Mouse (Mus musculus) forebrain, embryonic 10.5 days (tissue): Measurements from ENCODE around the gene Gin1. TPM values are rescaled to one million over a fixed set of nuclear protein-coding genes. Genes with fewer than 3 reads are reported as not detected.
A peak's percentile ranks its signal among the peaks of the same experiment; 100 is the strongest.
"Not testable (repeated sequence)": the region's sequence is repeated elsewhere in the genome, so short reads cannot be mapped to it uniquely, and the experiment has no call there.

ENCODE experiments used
- DNase-seq: peaks from one replicate; pipeline ENCODE4 v3.0.0-alpha.2; 2017; ENCODE audit warnings: low spot score; ENCODE audit errors: extremely low spot score
- H3K27ac ChIP-seq: fragments of 300-500 bp; sonication (generic); 2 replicates; pipeline ENCODE4 v1.5.1; 2016; ENCODE audit warnings: mild to moderate bottlenecking
- H3K27me3 ChIP-seq: fragments of 300-500 bp; sonication (generic); 2 replicates; pipeline ENCODE4 v1.6.1; 2016; ENCODE audit warnings: mild to moderate bottlenecking; ENCODE audit not compliant: poor library complexity, severe bottlenecking
- H3K36me3 ChIP-seq: fragments of 300-500 bp; sonication (generic); replicated peaks from 2 replicates; pipeline ENCODE4 v1.6.1; 2016; ENCODE audit warnings: mild to moderate bottlenecking, moderate library complexity
- H3K4me1 ChIP-seq: fragments of 300-500 bp; sonication (generic); 2 replicates; pipeline ENCODE4 v1.6.1; 2016
- H3K4me3 ChIP-seq: fragments of 300-500 bp; sonication (generic); 2 replicates; pipeline ENCODE4 v1.5.1; 2016; ENCODE audit warnings: mild to moderate bottlenecking, moderate library complexity
- H3K9me3 ChIP-seq: fragments of 300-500 bp; sonication (generic); 2 replicates; pipeline ENCODE4 v1.6.1; 2016; ENCODE audit warnings: mild to moderate bottlenecking, moderate library complexity
- WGBS: fragments of 180-500 bp; shearing (Covaris S2); methylation state at CpG from one replicate; pipeline ENCODE4 v1.1.7; 2016; 5-methylcytosine and 5-hydroxymethylcytosine counted together
- polyA plus RNA-seq: library from polyadenylated mRNA; unstranded; fragments of >200 nt; fragmentation: Nextera tagmentation; extraction: Ambion mirVana; gene quantifications from 2 replicates; pipeline ENCODE4 v1.2.1, GENCODE M21; 2016

Gene Gin1
- polyA plus RNA-seq = 17.4 and 20.4 TPM in 2 replicates

DNA sequence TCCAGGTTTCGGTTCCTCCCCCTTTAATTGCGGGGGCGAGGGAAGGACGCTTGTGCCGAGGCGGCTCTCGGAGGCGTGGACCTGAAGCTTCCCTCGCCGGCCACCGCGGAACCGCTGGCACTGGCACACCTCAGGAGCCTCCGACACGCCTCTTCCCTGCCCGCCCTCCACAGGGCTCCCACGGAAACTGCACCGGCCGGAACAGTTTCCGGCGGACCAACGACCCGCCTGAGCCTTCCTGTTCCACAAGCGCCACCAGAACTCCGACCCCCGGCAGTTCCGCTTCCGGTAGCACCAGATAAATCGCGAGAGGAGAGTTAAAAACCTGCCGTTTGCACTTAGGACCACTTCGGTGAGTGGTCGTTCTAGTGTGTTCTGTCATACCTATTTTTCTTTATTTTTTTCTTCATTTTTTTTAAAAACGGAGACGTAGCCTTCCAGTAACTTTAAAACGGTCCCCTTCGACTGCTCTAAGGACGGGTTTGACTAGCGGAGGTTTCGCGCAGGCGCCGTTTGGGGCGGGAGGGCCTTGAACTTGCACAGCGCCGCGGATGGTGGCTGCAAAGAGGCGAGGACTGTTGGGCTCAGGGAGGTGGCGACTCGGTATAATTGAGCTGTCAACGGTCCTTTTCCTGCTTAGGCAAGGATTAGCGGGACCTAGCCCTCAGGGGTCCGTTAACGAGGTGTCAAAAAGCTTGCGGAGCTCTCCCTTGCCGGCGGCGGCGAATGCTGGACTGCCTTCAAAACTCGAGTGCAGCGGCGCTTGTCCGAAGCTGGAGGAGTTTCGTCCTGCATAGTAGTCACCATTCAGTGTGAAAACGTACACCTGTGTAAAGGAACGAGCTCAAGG is at the start of gene Gin1, which contains the start of gene Ppip5k2:
TSS of gene Gin1 (plus strand) at position 269 of the 850 bp plus-strand sequence.
TSS of gene Ppip5k2 (minus strand) at position 508 of the 850 bp plus-strand sequence.
- peak within 1 kb of the TSS; percentile 90 for H3K27ac ChIP-seq
- H3K4me3 ChIP-seq = peak within 1 kb of the TSS; percentile 90
- no peaks in the 10 kb centered on the region for H3K36me3 ChIP-seq
- no peaks in the 10 kb centered on the region for H3K9me3 ChIP-seq
- WGBS = under 1% methylated on average over 66 of the region's 66 CpGs
- H3K27me3 ChIP-seq = no peaks in the 10 kb centered on the region
- DNase-seq = peak; percentile 96
- H3K4me1 ChIP-seq = peaks cover 26% of the 10 kb centered on the region

DNA sequence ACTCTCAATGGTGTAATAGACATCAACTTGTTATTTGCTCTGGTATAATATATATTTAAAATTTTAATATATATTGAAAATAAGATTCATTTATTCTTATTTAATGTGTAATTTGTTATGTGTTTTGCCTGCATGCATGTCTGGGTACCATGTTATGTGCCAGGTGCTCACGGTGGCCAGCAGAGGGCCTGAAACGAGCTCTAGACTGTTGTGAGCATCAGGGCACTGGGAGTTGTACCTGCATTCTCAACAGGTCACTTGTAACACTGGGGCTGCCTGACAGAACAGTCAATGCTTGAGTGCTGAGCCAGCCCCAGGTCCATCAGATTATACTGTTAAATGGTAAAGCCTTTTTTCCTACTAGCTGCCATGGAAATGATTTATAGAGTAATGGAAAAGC is 43.2 kb upstream of the Gin1 start:
- Histone ChIP-seq H3K9me3 (no peaks in the 10 kb centered on the region), H3K27ac (no peak overlapping the region), H3K36me3 (peaks cover 52% of the 10 kb centered on the region), H3K27me3 (no peaks in the 10 kb centered on the region), H3K4me3 (no peak overlapping the region), H3K4me1 (no peaks in the 10 kb centered on the region)
- 82% methylated on average over 2 of the region's 2 CpGs for WGBS
- no peak for DNase-seq

GRCm38 (mm10) chr1:97729339-97729738 is 40.6 kb upstream of the Gin1 start:
- Histone ChIP-seq H3K4me3 (no peak overlapping the region), H3K36me3 (peaks cover 63% of the 10 kb centered on the region)

DNA sequence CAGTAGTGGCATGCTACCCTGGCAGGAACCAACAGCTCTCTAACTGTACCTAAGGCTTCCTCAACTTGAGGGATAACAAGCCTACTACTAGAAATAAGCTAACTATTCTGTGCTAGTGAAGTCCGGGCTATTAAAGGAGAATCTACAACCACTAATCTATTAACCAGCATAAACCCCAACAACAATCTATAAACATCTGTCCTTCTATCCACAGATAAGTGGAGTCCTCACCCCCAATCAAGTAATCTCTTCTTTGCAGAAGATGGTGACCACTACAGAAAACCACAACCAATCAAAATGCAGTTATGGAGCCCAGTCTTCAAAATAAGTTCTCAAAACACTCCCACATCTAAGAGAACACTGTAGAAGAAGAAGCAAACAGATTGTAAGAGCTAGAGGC is 26.9 kb upstream of the Gin1 start:
- Histone ChIP-seq H3K27ac (no peak overlapping the region), H3K36me3 (peaks cover 83% of the 10 kb centered on the region), H3K9me3 (no peaks in the 10 kb centered on the region), H3K4me3 (no peak overlapping the region), H3K27me3 (no peaks in the 10 kb centered on the region), H3K4me1 (no peaks in the 10 kb centered on the region)
- WGBS = 83% methylated on average over 1 of the region's 1 CpGs
- DNase-seq = no peak

More at GRCm38 (mm10) chr1:97729339-97729738, 40.6 kb upstream of the Gin1 start:
- H3K9me3 ChIP-seq = no peaks in the 10 kb centered on the region
- no peaks in the 10 kb centered on the region for H3K27me3 ChIP-seq
- H3K4me1 ChIP-seq = no peaks in the 10 kb centered on the region
- WGBS = 78% methylated on average over 1 of the region's 1 CpGs
- H3K27ac ChIP-seq = no peak overlapping the region
- no peak for DNase-seq

- peaks cover 83% of the 10 kb centered on the region for H3K36me3 ChIP-seq
These were observed 24.3 kb upstream of the Gin1 start for GRCm38 (mm10) chr1:97745712-97746111.

GRCm38 (mm10) chr1:97746261-97746660 is 23.7 kb upstream of the Gin1 start:
- no peak for DNase-seq
- Histone ChIP-seq H3K27me3 (no peaks in the 10 kb centered on the region), H3K9me3 (no peaks in the 10 kb centered on the region), H3K4me1 (no peaks in the 10 kb centered on the region), H3K27ac (no peak overlapping the region), H3K4me3 (no peak overlapping the region), H3K36me3 (peaks cover 82% of the 10 kb centered on the region)
- 98% methylated on average over 7 of the region's 7 CpGs for WGBS

More at GRCm38 (mm10) chr1:97745712-97746111, 24.3 kb upstream of the Gin1 start:
- Histone ChIP-seq H3K4me1 (no peaks in the 10 kb centered on the region), H3K9me3 (no peaks in the 10 kb centered on the region), H3K27me3 (no peaks in the 10 kb centered on the region), H3K27ac (no peak overlapping the region), H3K4me3 (no peak overlapping the region)
- DNase-seq = no peak
- 95% methylated on average over 4 of the region's 4 CpGs for WGBS

- WGBS = 90% methylated on average over 3 of the region's 3 CpGs
- no peaks in the 10 kb centered on the region for H3K4me1 ChIP-seq
- H3K9me3 ChIP-seq = no peaks in the 10 kb centered on the region
- no peak overlapping the region for H3K27ac ChIP-seq
- no peak overlapping the region for H3K4me3 ChIP-seq
- peaks cover 84% of the 10 kb centered on the region for H3K36me3 ChIP-seq
- DNase-seq = no peak
- no peaks in the 10 kb centered on the region for H3K27me3 ChIP-seq
These were observed 21.8 kb upstream of the Gin1 start for GRCm38 (mm10) chr1:97748163-97748562.

DNA sequence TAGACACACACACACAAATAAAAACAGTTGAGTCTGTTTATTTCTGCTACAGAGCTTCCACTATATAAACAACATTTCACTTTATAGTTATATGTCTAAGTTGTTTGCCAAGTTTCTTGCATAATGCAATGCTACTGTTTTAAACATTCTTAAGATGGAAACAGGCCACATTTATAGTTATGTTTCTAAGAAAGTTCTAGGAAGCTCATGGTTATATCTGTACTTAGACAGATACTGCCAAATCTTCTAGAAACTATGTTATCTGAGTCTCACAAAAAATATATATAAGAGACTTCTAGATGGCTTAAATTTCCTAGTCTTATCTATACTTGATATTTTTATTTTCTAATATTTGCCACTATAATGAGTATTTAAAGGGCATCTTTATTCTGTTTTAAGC is 16.8 kb upstream of the Gin1 start:
- Histone ChIP-seq H3K4me3 (no peak overlapping the region), H3K27me3 (no peaks in the 10 kb centered on the region), H3K4me1 (no peaks in the 10 kb centered on the region), H3K9me3 (no peaks in the 10 kb centered on the region), H3K36me3 (peaks cover 71% of the 10 kb centered on the region), H3K27ac (no peak overlapping the region)
- no peak for DNase-seq

GRCm38 (mm10) chr1:97754392-97754791 is 15.6 kb upstream of the Gin1 start:
- no peaks in the 10 kb centered on the region for H3K27me3 ChIP-seq
- H3K27ac ChIP-seq = no peak overlapping the region
- no peak for DNase-seq
- H3K4me3 ChIP-seq = no peak overlapping the region
- WGBS = 84% methylated on average over 4 of the region's 4 CpGs
- no peaks in the 10 kb centered on the region for H3K4me1 ChIP-seq
- no peaks in the 10 kb centered on the region for H3K9me3 ChIP-seq
- peaks cover 60% of the 10 kb centered on the region for H3K36me3 ChIP-seq

- Histone ChIP-seq H3K9me3 (no peaks in the 10 kb centered on the region), H3K27me3 (no peaks in the 10 kb centered on the region), H3K27ac (no peak overlapping the region), H3K4me3 (no peak overlapping the region), H3K4me1 (no peaks in the 10 kb centered on the region), H3K36me3 (peaks cover 34% of the 10 kb centered on the region)
- DNase-seq = no peak
These were observed 10.1 kb upstream of the Gin1 start for GRCm38 (mm10) chr1:97759841-97760240.

DNA sequence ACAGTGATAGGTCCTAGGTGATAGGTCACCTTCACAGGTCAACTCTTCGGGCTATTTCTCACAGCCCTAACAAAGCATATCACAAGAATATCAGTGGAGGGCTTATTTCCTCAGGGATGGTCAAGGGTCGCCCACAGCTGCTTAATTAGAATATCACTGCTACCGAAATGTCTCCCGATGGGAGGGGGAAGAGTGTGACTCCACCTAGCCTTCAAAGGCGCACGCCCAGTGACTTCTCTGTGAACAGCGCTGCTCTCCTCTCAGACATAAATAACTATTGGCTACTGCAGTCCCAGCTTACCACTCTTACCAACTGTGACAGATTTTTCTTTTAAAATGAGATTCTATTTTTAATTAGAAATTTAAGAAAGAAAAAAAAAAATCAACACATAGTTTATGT is 9.4 kb upstream of the Gin1 start:
- peaks cover 27% of the 10 kb centered on the region for H3K36me3 ChIP-seq
- no peak for DNase-seq
- no peaks in the 10 kb centered on the region for H3K4me1 ChIP-seq
- no peak overlapping the region for H3K4me3 ChIP-seq
- H3K27me3 ChIP-seq = no peaks in the 10 kb centered on the region
- no peak overlapping the region for H3K27ac ChIP-seq
- WGBS = 86% methylated on average over 7 of the region's 7 CpGs
- no peaks in the 10 kb centered on the region for H3K9me3 ChIP-seq

DNA sequence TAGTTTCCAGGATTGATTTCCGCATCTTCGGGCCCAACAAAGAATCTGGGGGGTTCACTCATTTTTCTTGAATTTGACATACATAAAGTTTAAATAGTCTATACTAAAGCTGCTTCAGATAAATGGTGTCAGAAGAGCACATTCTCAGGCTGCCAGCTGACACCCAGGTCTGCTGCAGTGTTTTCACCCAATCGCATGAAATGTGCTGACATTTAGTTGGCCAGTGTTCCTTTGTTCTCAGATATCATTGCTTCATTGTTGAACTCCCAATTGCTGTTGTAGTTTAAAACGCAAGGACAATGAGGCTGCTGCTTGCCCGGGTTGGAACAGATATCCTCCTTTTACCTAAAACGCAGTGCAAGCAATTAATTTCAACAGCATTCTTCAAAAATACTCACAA is 8.5 kb upstream of the Gin1 start:
- Histone ChIP-seq H3K9me3 (no peaks in the 10 kb centered on the region), H3K36me3 (peaks cover 20% of the 10 kb centered on the region), H3K4me3 (no peak overlapping the region), H3K4me1 (no peaks in the 10 kb centered on the region), H3K27ac (no peak overlapping the region), H3K27me3 (no peaks in the 10 kb centered on the region)
- whole genome bisulfite sequencing = 92% methylated on average over 6 of the region's 6 CpGs
- DNase-seq = no peak

GRCm38 (mm10) chr1:97765712-97766111 is 4.3 kb upstream of the Gin1 start:
- H3K4me1 ChIP-seq = peaks cover 20% of the 10 kb centered on the region
- not testable (repeated sequence) for H3K9me3 ChIP-seq, H3K27ac ChIP-seq, H3K27me3 ChIP-seq, H3K4me3 ChIP-seq, H3K36me3 ChIP-seq, DNase-seq
- WGBS = 90% methylated on average over 4 of the region's 4 CpGs
